Mouse (Mus musculus): ENCODE results near the gene Smoc1.

DNA sequence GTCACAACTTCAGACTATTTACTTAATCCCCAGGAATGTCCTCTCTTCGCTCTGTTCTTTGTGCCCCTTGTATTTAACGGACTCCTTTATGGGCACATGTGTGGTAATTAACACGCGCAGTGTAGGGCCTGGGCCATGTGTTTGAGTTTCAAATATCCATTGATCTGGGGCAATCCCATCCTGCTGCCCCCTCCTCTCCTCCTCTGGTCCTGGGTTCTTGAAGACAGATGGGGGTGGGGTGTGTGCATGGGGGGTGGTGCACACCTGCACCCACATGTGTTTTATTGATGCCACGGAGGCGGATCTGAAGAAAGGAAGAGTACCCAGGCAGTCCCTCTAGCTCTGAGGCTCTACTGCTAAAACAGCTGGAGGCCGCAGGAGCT, 114.7 kb downstream of the Smoc1 start:
- TF ChIP-seq CTCF (IDR thresholded peaks at IDR 0.05; ENCODE audit: borderline replicate concordance, control insufficient read depth, extremely low read depth, insufficient read depth, low read length, poor library complexity) (no peak), POLR2A (IDR thresholded peaks at IDR 0.05; ENCODE audit: control insufficient read depth, extremely low read depth, insufficient read depth, low read length, poor library complexity) (no peak)

Data from thymus, adult 2 months (tissue).